Mouse (Mus musculus) layer of hippocampus, adult 2 months (tissue): ENCODE data around the gene Tmco4. TPM values are rescaled to one million over a fixed set of nuclear protein-coding genes. Genes with fewer than 3 reads are reported as not detected.
"Not testable (repeated sequence)": the region's sequence is repeated elsewhere in the genome, so short reads cannot be mapped to it uniquely, and the experiment has no call there.

ENCODE experiments used
- DNase-seq, 2 experiments: peaks; one replicate each; pipeline ENCODE4 v3.0.0; 2022; ENCODE audit warnings: low spot score in 2 of 2
- H3K27ac ChIP-seq: fragments of 200-600 bp; 2 replicates; pipeline ENCODE4 v1.8.1; 2022
- H3K4me3 ChIP-seq: fragments of 200-600 bp; 2 replicates; pipeline ENCODE4 v1.8.1; 2022; ENCODE audit warnings: mild to moderate bottlenecking
- CTCF ChIP-seq: fragments of 200-600 bp; conservative IDR thresholded peaks from 2 replicates; pipeline ENCODE4 v1.8.1; 2022; ENCODE audit warnings: antibody characterized with exemption, mild to moderate bottlenecking, moderate library complexity
- total RNA-seq, 2 experiments: library from RNA; stranded (reverse); gene quantifications; 2 replicates each; pipeline ENCODE4 v1.2.3; 2021

The Tmco4 gene
- total RNA-seq, 2 experiments from 2014 or later: 1.6 to 4.2 TPM

DNA sequence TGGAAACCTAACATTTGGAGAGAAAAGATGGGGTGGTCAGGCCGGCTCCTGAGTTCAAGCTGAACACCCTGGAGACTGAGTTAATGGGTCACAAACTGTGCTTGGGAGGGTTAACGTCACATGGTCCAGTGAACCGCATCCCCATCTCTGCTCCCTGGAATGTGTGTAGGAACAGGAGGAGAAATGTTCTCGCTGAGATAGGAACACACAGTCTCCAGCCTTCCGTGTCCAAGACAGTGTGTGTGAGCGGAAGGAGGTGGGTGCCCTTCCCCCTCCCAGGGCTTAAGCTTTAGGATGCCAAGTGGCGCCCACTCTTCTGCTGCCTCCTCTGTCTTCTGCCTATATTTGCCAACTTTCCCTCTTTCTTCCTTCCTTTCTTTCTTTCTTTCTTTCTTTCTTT, 12.8 kb upstream of the Tmco4 start:
- peak overlapping the region; percentile 54; the same call in 1 of the 2 replicates for H3K27ac ChIP-seq
- TF ChIP-seq CTCF: no peak
- DNase-seq: peak; percentile 17 to 35
- H3K4me3 ChIP-seq: no peak overlapping the region

DNA sequence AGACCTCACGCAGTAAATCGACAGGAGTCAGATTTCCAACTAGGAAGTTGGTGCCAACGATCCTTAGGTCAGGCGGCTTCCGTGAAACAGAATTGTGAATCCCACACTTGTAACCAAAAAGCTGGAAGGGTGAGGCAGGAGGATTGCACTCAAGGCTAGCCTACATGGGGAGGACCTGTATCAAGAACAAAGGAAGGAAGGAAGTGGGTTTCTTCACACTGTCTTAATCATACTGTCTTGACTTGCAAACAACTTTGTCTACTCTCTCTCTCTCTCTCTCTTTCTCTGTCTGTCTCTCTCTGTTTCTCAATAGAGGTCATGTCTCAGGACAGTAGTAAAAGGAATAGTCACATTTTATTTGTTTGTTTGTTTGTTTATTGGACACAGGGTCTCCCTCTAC, 10.0 kb upstream of the Tmco4 start:
- Histone ChIP-seq H3K4me3 (no peak overlapping the region), H3K27ac (no peak overlapping the region)
- no peak for TF ChIP-seq CTCF
- no peak for DNase-seq

DNA sequence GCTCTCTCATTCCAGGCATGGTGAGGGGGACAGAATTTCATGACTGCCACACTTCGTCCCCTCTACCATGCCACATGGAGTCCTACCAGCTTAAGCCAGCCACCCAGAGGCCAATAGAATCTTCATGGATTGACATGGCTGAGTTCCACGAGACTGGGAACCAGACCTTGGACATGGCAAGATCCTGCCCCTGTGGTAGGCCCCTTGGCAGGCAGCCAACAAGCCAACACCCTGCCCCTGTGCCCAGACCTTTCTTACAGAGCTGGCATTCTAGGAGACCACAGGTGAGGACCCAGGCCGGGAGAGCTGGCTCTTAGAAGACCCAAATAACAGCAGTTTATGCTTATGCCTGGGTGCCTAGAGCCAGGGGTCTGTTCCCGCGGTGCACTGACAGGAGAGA, 6.8 kb upstream of the Tmco4 start:
- H3K27ac ChIP-seq: no peak overlapping the region
- no peak for TF ChIP-seq CTCF
- H3K4me3 ChIP-seq: no peak overlapping the region
- DNase-seq: no peak

GRCm38 (mm10) chr4:138966866-138967265, 5.8 kb upstream of the Tmco4 start, which contains the start of gene Rnf186:
Gene Rnf186 (plus strand): TSS chr4:138967112.
- no peak within 1 kb of the TSS for H3K27ac ChIP-seq
- DNase-seq: no peak
- no peak within 1 kb of the TSS for H3K4me3 ChIP-seq
- TF ChIP-seq CTCF: no peak

DNA sequence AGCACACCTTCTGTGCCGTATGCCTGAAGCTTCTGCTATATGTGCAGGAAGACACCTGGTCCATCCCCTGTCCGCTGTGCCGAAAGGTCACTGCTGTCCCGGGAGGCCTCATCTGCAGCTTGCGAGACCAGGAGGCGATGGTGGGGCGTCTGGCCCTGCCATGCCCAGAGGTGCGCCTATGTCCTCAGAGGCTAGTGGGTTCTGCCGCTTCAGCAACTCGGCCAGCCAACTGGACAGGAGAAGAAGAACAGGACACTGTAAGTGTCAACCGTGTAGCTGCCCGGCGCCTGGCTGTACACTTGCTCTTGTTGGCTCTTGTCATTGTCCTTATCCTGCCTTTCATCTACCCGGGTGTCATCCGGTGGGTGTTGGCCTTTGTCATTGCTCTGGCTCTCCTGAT, 5.2 kb upstream of the Tmco4 start:
- TF ChIP-seq CTCF: no peak
- DNase-seq: no peak

GRCm38 (mm10) chr4:138968772-138969556, 3.7 kb upstream of the Tmco4 start:
- H3K27ac ChIP-seq: no peak overlapping the region
- DNase-seq: no peak
- TF ChIP-seq CTCF: no peak
- H3K4me3 ChIP-seq: no peak overlapping the region

More for the DNA sequence above, 5.2 kb upstream of the Tmco4 start:
- Histone ChIP-seq H3K4me3 (no peak overlapping the region), H3K27ac (no peak overlapping the region)

- no peak overlapping the region for H3K27ac ChIP-seq
- no peak for DNase-seq
- no peak for TF ChIP-seq CTCF
- H3K4me3 ChIP-seq: no peak overlapping the region
Measured at GRCm38 (mm10) chr4:138969736-138970135, 3.0 kb upstream of the Tmco4 start.

- no peak for DNase-seq
- H3K4me3 ChIP-seq: no peak overlapping the region
- TF ChIP-seq CTCF: no peak
Measured at GRCm38 (mm10) chr4:138971371-138971770, 1.3 kb upstream of the Tmco4 start.

DNA sequence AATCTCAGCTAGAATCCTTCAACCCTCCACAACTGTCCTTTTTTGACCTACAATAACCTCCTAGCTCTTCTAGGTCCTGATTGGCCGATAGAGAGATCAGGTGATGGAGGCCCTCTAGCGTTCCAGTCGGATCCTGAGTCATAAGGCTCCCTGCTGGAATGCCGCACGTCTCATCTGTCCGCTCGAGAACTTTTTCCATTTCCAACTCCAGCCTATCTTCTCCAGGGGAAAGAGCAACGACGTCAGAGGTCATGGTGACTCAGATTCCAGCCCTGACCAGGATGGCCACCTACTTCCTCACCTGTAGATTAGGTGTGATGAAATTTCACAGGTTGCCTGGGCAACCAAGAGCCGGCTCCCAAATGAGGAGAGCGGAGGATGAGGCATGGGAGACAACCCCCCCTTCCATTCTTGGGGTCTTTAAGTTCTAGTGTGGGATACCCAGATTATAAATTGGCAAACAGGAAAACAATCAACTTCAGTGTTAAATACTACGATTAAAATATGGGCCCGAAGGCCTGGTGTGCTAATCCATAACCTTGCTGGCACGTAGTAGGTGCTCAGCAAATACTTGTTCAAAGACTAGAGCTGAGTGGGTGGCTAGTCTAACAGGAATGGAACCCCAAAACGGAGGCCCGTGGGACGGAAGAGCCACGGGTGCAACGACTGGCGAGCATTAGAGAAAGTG, 405 bp upstream of the Tmco4 start:
- Histone ChIP-seq H3K27ac (peak overlapping the region; percentile 84), H3K4me3 (peak overlapping the region; percentile 64)
- TF ChIP-seq CTCF: peak; percentile 58
- DNase-seq: peak; percentile 20 to 47

More at GRCm38 (mm10) chr4:138971371-138971770, 1.3 kb upstream of the Tmco4 start:
- H3K27ac ChIP-seq: no peak overlapping the region

GRCm38 (mm10) chr4:138973719-138974115, 1.0 kb downstream of the Tmco4 start:
- Histone ChIP-seq H3K27ac (peak overlapping the region; percentile 84; the same call in 1 of the 2 replicates), H3K4me3 (peak overlapping the region; percentile 64)
- DNase-seq: no peak
- no peak for TF ChIP-seq CTCF

GRCm38 (mm10) chr4:138974540-138974939, 1.9 kb downstream of the Tmco4 start:
- not testable (repeated sequence) for H3K27ac ChIP-seq, DNase-seq

DNA sequence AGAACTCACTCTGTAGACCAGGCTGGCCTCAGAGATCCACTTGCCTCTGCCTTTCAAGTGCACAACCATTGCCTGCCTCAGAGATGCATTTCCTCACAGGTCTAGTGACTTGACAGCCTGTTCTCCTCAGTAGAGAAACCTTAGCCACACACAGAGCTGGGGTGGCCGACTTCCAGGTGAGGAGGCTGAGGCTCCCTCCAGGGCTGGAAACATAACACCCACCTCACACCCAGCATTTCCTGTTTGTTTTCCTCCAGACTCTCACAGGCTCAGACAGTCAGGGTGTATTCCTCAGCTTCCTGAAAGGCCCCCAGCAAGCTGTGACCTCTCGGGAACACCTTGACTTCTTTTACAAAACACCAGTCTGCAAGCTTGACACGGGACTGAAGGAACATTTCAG, 2.5 kb downstream of the Tmco4 start:
- Histone ChIP-seq H3K4me3 (no peak overlapping the region), H3K27ac (no peak overlapping the region)
- DNase-seq: no peak
- no peak for TF ChIP-seq CTCF

More at GRCm38 (mm10) chr4:138974540-138974939, 1.9 kb downstream of the Tmco4 start:
- not testable (repeated sequence) for H3K4me3 ChIP-seq

GRCm38 (mm10) chr4:138976046-138976445, 3.4 kb downstream of the Tmco4 start:
- no peak overlapping the region for H3K4me3 ChIP-seq
- no peak overlapping the region for H3K27ac ChIP-seq
- no peak for TF ChIP-seq CTCF
- no peak for DNase-seq

- DNase-seq: no peak
- Histone ChIP-seq H3K4me3 (no peak overlapping the region), H3K27ac (no peak overlapping the region)
- TF ChIP-seq CTCF: no peak
Measured at GRCm38 (mm10) chr4:138980021-138980420, 7.3 kb downstream of the Tmco4 start.
